Mouse (Mus musculus) kidney, postnatal 25 days (tissue): ENCODE measurements at regions not wholly inside any gene's neighbourhood (a gene's known extent, or its start where the extent isn't known, plus 50 kb on each side); places are given as distances from the start of the nearest gene placed in this dataset.

Source experiments
- DNase-seq, 2 experiments: peaks; one replicate each; pipeline ENCODE4 v3.0.0; 2021; ENCODE audit warnings: mixed read lengths in 2 of 2

DNA sequence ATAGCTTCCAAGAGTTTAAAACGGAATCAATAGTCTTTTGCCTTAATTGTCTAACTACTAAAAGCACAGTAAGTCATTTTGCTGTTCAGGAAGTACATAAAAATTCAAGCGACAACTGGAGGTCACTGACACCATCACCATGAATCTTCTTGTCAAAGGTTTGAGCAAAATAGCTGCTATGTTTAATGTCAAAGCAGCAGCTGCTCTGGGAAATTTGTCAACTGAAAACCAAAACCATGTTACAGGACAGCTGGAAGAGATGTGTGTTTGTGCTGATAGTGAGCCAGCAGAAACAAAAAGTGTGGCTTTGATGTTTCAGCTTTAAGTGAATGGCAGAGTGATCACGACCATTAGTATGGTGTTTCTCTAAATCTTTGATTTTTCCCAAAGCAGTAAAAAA, 100.7 kb downstream of the Il13ra2 start:
- DNase-seq = peak; percentile 1 to 30

DNA sequence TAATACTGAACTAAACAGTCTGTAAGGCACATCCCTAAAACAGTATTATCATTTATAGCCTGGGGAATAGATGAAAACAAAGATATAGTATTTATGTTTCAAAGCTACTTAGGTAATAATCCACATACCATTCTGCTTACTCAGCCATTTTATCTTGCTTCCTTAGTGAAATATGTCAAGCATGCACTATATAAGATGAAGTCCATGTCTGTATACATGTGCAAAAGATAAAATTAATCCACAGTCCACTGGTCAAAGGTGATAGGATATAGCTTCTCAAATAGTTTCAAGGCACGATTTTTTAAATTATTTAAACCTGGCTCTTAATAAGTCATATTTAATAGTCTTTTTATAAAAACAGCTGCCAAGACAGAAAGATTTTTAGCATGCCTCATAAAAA, 102.8 kb downstream of the Il13ra2 start:
- no peak for DNase-seq
